Mouse (Mus musculus) erythroblast, adult 5-6 weeks (primary cell): ENCODE data around the gene 1700017B05Rik. TPM values are rescaled to one million over a fixed set of nuclear protein-coding genes. Genes with fewer than 3 reads are reported as not detected.

Experiments
- ATAC-seq: replicated peaks from 2 replicates; pipeline ENCODE4 v1.8.0; 2016; ENCODE audit warnings: moderate number of reproducible peaks, mild to moderate bottlenecking, moderate TSS enrichment, inconsistent platforms; ENCODE audit not compliant: poor library complexity, low FRiP score, severe bottlenecking
- total RNA-seq, 2 experiments: library from RNA; stranded (forward) in 1 of 2; stranded (reverse) in 1 of 2; fragments of 150-400 nt in 1 of 2; fragments of 200-764, 138-1000 nt in 1 of 2; gene quantifications; 2 replicates each; pipeline versions ENCODE4 v1.2.3 to v1.2.4; 2015 to 2017; ENCODE audit warnings: low replicate concordance in 2 of 2

The 1700017B05Rik gene
- total RNA-seq, 2 experiments from 2014 or later: 16.6 to 32.9 TPM

DNA sequence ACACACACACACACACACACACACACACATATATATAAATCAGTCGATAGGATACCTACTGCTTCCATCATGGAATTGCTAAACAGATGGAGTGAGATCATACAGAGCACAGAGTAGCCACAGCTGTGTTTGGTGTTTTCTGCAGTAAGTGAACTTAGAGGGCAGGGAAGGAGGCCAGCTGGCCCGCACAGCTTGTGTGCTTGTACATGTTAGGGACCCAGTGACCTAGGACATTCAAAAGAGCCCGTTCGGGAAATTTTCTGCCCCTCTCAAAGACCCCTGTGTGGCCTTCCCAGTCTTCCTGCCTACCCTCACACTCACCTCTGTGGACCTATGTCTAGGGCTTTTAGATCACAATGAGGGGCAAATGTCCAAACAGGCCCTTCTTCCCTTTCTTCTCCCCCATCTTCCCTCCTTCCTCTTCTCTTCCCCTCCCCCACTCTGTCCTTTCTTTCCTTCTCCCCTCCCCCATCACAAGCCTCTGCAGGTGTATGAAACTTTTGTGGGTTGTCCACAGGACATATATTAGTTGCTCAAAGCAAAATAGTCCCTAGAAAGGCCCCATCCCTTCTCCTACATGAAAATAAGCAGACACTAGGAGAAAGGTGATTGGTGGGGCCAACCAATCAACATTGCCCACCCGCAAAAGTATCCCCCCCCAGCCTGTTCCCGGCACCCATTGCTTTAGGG lies 11.5 kb upstream of the 1700017B05Rik start:
- ATAC-seq: no peak

DNA sequence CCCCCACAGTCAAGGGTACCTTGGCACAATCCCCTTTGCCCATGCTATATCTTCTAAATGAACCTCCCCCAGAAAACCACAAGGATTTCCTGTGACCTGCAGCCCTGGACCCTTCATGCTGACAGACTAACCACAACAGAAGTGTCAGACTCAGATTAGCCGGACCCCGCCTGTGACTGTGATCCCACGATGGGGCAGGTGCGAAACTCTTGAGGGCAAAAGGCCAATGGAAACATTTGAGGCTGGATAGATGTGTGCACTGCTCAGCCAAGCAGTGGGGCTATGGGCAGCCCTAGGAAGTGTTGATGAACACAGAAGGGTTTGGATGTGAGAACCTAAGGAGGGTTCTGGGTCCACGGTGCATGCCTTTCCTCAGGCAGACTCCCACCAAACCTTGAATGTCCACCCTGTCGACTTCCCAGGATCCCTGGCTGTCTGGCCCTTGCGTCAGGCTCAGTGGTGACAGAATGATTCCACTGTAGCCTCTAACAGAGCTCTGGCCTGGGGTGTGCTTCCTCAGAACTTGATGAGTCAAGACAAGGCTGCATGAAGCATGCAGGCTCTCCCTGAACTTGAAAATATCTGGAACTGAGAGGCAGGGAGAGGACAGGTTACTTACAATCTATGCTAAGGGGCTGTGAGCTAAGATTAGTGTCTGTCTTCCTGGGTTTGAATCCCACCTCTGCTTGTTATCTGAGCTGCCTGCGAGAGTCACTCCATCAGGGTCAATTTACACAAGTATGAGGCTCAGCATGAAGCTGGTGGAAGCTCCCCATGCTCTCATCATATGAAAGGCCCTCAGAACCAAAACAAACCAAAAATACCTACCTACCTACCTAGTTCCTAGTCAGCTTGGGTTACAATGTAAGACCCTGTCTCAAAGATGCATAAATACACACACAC lies 10.7 kb upstream of the 1700017B05Rik start:
- ATAC-seq: no peak

DNA sequence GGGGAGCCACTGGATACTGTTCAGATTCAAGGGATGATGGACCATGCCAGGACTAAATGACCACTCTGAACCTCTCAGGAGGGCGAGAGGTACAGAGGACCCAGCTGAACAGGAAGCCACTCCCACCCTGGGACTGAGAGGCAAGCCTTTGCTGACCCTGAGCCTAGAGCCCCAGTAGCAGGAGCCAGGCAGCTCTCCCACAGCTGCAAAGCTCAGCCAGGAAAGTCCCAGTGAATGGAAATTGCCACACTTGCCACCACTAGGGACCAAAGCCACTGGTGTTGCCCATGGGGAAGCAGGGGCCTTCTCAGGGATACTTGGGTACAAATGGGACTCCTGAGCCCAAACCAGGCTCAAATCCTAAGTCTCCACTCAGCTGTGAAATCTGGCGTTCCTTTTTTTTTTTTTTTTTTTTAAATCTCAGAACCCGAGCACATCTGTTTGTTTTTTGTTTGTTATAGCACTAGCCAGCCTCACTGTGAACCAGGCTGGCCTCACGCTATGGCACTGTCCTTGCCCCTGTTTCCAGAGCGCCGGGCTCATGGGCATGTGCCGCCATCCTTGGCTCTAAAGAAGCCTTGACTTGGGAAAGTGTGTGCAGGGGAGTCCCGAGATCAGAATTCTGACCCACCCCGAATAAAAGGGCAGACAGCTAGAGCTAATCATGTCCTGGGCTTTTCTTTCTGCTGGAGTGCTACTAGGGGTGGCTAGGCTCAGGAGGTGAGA lies 9.6 kb upstream of the 1700017B05Rik start:
- no peak for ATAC-seq

DNA sequence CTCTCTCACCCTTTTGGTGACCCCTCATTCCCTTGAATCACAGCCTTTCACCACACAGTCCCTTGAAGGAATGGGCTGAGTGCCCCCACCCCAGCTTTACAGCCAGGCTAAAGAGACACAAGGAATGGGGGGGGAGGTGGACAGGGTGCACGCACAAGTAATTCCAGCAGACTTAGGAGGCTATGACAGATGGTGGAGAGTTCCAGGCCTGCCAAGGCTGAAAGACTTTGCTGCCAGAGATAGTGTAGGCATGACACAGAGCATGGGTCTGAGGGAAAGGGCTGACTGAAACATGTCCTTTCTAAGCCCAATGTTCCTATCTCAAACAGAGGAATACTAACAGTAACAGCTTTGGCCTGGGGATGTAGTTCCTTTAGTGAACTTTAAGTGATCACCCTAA lies 8.7 kb upstream of the 1700017B05Rik start:
- no peak for ATAC-seq

- ATAC-seq: no peak
These were observed 8.0 kb upstream of the 1700017B05Rik start for GRCm38 (mm10) chr9:57270399-57270798.

GRCm38 (mm10) chr9:57269384-57269783 lies 7.0 kb upstream of the 1700017B05Rik start:
- ATAC-seq: no peak

DNA sequence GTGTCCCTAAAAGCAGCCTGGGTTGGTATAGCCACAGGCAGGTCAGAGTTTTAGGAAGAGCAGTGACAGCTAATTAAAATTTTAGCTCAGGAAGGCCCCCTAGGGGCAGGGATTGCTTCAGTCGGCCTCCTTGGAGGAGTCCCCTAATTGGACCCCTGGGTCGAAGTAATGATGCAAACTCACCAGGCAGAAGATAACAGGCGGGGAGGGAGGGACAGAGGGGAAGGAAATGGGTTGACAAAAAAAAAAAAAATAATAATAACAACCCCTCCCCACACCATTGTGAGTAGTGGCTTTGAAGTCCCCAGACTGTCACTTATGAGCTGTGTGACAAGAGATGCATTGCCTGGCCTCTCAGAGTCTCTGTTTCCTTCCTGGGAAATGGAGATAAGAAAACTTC lies 6.2 kb upstream of the 1700017B05Rik start:
- ATAC-seq: no peak

GRCm38 (mm10) chr9:57268078-57268477 lies 5.7 kb upstream of the 1700017B05Rik start:
- no peak for ATAC-seq

DNA sequence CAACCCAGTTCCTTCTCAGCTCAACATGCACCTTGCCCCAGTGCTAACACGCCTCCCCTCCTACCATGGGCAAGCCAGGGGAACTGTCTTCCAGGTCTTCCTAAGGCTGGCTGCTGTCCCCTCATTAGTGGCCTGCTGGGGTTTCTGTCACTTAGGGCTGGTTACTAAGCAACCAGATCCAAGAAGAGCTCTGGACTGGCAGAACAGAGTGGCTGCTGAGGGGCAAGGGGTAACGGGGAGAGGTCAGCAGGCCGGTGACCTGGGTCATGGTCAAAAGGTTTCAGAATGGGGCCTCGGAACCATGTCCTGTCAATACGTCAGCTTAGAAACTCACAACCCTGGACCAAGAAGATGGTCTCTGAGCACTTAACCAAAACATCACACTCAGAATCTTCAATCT lies 5.0 kb upstream of the 1700017B05Rik start:
- no peak for ATAC-seq

GRCm38 (mm10) chr9:57265125-57265524 lies 2.7 kb upstream of the 1700017B05Rik start:
- no peak for ATAC-seq

DNA sequence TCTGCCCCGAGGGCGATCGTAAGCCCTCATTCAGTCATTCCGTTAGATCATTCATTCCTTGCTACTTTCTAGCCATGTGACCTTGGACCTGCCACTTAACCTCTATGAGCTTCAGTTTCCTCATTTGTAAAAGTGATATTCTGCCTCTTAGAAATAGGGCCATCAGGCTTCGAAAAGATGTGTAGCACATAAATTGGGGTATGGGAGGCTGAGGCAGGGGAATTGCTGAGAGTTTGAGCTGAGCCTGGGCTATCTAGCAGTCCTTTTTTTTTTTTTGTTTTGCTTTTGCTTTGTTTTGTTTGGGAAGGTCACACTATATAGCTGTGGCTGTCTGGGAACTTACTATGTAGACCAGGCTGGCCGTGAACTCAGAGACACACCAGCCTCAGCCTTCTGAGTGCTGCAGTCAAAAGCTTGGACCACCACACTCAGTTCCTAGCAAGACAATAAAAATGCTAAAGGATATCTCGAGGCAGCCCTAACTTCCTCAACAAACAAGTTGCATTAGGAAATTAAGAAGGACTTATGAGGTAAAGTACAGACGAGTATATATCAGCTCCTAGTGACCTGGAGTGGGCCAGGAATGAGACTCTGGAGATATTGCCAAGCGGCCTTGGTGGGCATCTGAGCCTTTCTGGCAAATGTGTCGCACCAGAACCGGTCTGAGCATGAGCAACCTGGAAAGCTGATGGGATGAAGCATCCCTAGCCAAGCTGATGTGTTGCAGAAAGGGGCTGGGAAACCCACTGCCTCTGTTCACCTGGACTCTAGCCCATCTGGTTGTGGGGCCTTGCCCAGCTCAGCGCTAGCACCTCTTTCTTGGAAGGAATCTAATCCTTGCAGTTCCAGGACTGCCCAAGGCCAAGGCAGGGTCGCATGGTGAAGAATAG lies 628 bp upstream of the 1700017B05Rik start:
- ATAC-seq: peak; percentile 10; the same call in 1 of the 2 replicates

DNA sequence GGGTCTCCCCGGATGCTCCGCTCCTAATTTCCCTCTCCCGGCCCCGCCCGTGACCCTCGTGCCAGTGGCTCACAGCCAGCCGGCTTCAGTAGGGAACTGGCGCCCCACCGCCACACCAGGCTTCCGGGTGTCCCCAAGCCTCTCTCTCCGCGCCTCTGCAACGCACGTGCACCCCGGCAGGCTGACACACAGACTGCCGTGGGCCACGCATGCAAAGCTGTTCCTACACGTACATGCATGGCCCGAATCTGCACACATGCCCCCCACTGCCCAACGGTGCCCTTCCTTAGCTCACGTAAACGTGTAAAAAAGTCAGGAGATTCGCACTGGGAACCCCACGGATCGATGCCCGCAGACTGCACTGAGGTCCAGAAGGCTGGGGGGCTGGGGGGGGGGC lies 898 bp downstream of the 1700017B05Rik start:
- peak; percentile 42 for ATAC-seq

DNA sequence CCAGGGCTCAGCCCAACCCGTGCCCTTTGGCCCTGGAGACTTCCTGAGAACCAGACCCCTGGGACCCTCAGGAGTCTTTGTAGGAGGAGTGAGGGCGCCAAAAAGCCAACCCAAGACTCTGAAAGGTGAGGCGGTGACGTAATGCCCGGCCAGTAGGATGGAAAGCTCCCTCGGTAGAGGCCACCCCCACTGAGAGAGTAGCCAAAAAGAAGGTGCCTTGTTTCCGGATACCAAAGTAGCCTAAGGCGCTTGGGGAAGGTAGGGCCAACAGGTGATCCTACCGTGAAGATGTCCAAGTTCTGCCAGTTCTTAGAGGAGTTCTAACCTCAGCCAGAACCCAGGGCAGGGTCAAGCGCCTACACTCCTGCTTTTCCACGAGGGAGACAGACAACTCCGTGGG lies 1.5 kb downstream of the 1700017B05Rik start:
- ATAC-seq: peak; percentile 58

GRCm38 (mm10) chr9:57259736-57260135 lies 2.7 kb downstream of the 1700017B05Rik start:
- peak; percentile 64 for ATAC-seq

- no peak for ATAC-seq
These were observed 4.8 kb downstream of the 1700017B05Rik start for GRCm38 (mm10) chr9:57257627-57258026.

- no peak for ATAC-seq
These were observed 5.6 kb downstream of the 1700017B05Rik start for GRCm38 (mm10) chr9:57256861-57257260.

DNA sequence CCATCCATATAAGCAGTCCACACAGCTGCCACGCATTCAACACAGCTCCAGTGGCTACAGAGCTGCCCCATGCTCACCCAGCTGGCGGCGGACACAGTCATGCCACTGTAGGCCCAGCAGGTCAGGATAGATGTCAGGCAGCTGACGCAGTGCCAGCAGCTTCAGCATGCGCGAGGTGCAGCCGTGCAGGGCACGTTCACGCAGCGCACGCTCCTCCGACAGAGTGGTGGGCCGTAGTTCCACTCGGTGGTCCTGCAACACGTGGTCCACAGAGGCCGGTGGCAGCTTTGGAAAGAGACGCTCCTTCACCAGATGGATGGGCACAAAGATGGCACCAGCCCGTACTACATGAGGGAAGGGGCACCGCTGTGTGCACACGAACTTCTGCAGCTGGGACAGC lies 6.1 kb downstream of the 1700017B05Rik start:
- ATAC-seq: no peak

DNA sequence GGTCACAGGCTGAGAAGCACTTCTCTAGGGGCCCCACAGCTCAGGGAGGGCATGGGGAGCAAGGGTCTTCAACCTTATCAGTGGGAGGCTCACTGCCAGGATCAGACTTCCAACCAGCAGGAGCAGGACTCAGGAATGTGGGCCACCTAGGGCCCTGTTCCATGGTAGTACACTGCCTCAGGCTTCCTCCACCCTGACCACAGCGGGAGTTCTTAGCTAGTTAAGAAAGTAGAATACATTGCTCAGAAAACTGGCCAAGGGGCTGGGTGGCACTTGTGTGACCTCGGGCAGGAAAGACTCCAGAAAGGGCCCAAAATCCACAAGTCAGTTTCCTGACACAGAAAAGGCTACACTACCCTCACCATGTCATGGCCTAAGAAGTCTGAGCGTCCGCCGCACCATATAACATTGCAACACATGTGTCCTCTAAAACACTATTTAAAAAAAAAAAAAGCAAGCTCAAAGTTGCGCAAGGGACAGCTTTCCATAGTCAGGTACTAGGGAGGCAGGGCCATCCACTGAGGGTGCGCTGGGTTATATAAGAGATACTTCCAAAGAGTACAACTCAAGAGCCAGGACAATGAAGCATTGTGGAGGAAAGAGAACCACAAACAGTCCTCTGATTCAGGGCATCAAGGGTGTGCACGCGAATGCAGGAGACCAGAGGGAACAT lies 7.5 kb downstream of the 1700017B05Rik start:
- no peak for ATAC-seq

- no peak for ATAC-seq
These were observed 8.4 kb downstream of the 1700017B05Rik start for GRCm38 (mm10) chr9:57254061-57254460.
